Mouse (Mus musculus) thymus, postnatal 4 days (tissue): ENCODE data around the gene Ifitm6.
A peak's percentile ranks its signal among the peaks of the same experiment; 100 is the strongest.
"Not testable (repeated sequence)": the region's sequence is repeated elsewhere in the genome, so short reads cannot be mapped to it uniquely, and the experiment has no call there.

Experiments
- DNase-seq: peaks from one replicate; pipeline ENCODE4 v3.0.0; 2021

The Ifitm6 gene

DNA sequence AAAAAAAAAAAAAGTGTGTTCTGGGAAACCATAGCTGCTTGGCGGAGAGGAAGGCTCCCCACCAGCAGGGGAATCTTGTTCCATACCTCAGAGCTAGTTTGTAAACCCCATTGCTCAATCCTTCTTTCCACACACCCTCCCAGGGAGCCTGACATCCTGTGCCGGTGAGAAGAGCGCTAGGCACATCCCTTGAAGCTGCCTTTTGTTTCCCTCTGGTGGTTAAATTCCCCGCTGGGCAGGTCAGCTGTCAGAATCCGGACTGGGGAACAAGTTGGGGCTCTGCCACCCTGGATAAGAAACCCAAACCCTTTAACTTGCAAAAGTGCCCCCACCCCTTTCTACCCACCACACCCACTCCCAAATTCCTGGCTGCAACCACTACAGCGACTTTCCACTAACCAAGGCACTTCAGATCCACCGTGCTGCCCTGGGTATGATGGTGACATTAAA is 9.4 kb downstream of the Ifitm6 start:
- DNase-seq = no peak

DNA sequence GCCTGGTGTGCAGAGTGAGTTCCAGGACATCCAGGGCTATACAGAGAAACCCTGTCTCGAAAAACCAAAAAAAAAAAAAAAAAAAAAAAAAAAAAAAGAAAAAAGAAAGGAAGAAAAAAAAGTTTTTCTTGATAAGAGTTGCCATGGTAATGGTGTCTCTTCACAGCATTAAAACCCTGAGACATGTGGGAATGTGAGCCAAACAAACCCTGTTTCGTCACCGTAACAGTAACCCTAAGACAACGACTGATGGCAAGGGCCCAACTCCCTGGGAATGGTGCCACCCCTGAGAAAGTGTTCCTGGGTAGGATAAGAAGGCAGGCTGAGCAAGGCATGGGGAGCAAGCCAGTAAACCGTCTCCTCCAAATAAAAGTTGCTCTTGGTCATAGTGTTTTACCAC is 10.8 kb downstream of the Ifitm6 start:
- no peak for DNase-seq

DNA sequence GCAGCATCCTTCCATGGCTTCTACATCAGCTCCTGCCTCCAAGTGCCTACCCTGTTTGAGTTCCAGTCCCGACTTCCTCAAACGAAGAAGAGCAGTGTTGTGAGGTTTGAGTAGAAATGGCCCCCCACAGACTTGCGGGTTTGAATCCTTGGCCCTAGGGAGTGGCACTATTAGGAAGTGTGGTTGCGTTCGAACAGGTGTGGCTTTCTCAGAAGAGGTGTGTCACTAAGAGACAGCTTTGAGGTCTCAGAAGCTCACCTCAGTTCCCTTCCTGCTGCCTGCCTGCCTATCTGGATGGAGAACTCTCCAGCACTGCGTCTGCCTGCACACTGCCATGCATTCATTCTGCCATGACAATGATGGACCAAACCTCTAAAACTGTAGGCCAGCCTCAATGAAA is 11.3 kb downstream of the Ifitm6 start:
- no peak for DNase-seq

DNA sequence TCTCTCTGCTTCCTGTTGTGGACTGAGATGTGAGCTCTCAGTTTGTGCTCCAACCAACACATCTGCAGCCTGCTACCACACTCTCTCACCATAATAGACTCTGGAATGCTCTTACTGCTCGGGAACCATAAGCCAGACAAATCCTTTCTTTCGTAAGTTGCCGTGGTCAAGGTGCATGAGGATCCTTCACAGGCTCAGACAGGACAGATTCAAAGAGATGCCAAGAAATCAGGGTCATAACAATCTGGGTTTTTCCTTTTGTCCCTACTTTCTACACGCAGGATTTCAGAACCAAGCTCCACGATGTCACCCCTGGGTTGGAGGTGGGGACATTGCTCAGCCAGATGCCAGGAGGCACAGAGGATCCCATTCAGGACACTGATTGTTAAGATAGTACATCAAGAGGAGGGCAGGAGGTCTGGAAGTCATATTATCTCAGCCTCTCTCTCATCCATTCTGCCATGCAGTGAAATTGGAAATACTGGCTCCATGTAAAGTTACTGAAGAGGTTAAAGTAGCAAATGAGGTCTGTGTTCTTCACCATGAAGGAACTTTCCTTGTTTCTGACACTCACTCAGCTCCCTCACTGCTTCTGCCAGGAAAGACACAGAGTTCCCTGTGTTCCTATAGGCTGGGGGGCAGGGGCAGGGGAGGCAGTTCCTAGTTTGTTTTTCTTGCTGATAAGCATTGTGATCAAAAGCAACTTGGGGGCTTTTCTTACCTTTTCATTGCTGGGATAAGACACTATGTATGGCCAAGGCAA is 14.3 kb downstream of the Ifitm6 start:
- DNase-seq = no peak

DNA sequence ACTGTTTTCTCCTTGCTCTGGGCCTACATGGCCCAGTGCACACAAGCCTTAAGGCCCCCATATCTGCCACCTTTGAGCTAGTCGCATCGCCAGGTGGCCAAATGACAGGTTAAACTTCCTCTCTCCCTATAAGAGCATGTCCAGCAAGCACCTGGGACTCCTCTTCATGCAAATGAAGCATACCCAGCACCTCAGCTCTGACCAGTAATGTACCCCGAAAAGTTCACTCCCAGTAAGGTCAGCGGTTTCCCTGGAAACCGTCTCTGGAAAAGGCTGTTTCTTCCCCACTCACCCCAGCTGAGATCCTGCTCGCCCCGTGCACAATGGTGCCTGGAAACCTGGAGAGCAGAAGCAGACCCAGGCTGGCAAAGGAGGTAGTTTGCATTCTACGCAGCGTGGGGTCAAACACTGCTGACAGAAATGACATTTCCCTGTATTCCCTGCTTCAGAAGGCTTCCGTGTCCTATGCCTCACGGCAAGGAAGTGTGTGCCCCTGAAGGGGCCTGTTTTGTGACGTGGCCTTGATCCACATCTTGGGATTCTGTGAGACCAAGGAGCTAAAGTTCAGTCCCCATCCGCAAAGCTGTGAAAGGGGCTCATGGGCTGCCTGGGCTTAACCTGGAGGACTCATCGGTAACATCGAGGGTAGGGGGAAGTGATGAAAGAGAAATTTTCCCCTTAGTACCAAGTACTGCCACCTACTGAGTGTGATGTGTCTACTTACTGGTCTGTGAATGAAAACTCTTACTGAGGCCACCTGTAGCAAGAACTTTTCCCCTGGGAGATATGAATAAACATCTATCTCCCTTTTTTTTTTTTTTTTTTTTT is 16.6 kb downstream of the Ifitm6 start:
- DNase-seq = no peak

DNA sequence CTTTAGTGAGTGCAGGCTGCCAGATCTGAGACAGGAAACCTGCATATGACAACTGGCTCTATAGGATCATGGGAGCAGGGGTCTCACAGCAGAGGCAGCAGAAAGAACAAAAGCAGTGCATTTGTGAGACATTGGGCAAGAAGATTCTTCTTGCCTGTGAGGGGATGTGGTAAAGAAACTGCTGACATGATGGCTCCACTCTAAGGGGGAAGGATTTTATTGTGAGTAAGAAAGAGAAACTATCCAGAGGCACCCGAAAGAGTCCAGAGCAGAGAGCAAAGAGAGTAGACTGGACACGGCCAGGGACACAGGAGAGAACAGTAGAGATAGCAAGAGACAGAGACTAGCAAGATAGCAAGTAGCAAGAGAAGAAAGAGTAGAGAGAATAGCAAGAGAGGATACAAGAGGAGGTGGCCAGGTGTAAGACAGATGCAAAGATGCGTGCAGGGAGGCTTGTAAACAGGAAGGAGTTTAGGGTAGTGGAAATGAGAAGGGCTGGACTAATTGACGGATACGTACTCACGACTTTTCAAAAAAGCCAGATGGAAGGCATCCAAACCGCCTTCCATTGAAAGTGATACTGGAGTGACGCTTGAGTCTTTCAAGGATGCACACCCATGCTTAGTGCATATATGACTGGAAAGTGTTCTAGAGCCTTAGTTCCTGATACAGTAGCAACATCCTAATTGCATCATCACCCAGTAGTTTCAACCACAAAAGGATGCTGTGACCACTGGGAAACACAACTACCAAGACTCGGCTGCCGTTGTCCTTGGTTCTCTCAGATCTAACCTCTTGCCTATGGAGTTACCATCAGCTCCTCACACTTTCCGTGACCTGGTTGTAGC is 18.6 kb downstream of the Ifitm6 start:
- no peak for DNase-seq

DNA sequence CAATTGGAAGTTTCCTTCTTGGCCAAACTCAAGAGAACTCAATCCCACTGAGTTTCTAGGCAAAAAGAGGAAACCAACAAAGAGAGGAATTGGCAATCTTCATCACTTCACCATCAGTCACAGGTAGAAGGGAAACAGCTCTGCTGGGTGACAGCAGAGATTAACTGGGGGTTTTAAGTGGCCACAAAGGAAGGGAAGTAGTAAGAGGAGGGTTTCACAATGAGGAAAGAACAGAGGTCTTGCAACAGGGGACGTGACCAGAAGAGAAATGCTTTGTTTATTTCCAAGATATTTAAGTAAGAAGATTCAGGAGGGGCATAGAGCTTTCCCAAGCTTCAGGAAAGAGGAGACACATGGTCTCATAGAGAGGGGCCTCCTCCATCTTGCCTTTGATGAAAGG is 19.9 kb downstream of the Ifitm6 start:
- DNase-seq = no peak

DNA sequence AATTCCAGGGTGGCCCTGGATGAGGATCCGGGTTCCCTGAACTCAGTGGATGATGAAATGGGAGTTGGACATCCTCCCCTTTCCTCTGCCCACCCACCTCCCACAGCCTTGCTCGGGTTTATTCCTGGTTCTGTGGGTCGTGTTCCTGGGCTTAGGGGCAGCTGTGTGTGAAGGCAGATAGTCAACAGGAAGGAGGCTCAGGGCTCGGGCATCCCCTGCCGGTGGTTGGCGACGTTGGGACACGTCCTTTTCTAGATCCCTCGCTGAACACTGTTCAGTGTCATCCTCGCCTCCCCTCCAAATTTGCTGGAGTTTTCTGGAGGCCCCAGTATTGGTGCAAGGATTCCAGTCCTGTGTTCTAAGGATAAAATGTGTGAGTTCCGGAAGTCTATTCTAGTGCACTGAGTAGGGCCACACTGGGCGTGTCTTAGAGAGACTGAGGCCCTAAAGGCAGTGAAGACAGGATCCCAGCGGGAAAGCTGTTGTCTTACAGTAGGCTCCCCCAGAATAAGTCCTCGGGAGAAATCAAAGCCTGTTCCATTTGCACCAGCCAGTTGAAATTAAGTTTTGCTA is 26.5 kb downstream of the Ifitm6 start:
- peak; percentile 35 for DNase-seq

DNA sequence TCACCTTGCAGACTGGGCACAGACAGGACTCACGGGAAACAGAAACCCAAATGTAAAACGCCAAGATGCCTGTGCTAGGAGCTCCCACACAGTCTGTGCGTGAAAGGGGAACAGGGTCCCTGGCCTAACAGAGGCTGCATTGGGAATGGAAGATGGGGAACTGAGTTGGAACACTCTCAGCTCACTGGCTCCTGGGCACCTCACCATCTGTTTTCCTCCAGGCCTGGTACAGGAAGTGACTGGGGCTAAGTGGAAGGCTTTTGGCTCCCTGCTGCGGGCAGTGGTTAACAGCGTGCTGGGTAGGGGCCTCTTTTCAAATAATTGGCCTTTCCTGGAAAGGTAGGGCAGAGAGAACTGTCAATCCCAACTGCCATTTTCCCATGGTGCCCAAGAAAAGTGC is 27.1 kb downstream of the Ifitm6 start:
- DNase-seq = no peak

DNA sequence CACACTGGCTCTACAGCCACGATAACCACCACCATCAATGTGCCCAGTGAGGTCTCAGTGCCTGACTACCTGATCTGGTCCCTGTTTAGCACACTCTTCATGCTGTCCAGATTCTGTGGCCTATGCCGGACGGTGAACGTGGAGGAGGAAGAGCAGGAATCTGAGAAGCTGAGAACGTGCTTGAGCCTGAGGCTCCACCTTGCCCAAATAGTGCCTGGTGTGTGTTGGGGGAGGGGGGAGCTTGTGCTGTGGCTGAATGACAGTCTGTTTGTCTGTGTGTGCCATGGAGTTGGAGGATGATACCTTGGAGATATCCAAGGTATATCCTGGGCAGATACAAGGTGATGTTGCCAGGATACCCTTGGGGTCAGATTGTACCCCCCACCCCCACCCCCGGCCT is 27.5 kb downstream of the Ifitm6 start:
- DNase-seq = no peak

DNA sequence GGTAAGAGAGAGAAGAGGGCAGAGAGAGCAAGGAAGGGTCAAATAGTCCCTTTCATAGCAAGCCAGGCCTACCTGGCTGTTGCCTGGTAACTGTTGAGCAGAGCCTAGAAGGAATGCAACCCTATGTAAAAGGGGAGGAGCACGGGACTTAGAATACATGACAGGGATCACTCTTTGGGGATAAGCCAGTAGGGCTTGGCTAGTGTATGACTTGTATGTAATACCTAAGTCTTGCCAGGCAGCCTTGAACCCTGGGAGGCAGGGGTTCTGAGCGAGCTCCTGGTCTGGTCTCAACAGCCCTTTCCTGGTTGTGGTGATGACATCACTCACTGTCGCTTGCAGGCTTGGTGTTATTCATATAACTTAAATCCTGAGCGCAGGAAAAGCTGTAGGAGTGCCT is 28.7 kb downstream of the Ifitm6 start:
- no peak for DNase-seq

DNA sequence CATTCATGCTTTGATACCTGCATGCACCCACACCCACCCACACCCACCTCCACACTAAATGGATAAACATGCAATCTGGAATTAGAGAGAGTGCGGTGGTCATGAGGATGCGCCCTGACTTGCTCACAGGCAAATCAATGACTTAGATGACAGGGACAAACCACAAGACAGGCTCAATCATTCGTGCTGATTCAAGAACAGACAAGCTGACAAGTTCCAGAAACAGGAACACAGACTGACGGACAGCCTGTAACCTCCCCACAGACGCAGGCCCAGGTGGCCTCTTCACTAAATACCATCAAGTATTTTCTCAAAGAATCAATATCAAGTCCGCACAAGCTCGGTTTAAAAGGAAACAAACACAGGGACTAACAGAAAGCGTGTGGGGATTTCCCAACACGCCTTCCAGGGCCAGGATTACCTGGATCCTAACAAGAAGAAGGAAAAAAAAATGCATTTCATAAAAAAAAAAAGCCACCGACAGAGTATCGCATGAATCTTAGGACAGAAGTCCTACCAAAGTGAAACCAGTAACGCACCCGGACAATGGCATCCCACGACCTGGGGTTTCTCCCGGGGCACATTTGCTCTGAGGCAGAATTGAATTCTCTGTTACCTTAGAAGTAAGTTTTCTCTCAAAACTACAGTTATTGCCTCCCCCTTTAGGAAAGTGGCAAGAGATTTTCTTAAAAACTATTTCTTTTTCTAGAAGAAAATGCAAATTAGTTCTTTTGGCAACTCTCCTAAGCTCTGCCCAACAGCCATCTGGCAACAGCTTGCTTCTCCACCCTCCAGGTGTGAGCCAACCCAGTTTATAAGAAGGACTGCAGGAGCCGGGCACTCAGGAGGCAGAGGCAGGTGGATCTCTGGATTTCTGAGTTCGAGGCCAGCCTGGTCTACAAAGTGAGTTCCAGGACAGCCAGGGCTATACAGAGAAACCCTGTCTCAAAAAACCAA is 30.3 kb downstream of the Ifitm6 start:
- no peak for DNase-seq

DNA sequence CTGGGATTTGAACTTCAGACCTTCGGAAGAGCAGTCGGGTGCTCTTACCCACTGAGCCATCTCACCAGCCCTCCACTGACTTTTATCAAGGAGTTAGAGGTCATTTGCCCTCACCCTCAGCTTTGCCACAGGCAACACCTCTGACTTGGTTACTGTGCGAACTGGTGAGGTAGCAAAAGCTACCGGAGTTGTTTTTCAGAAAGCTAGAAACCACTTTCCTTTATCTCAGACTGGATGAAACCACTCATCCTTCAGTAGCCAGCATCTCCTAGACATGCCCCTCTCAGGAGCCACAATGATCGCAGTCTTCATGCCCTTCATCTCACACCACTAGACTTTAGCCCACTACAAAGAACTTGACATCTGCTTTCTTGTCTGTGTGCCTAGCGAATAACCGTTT is 34.8 kb downstream of the Ifitm6 start:
- DNase-seq = no peak

DNA sequence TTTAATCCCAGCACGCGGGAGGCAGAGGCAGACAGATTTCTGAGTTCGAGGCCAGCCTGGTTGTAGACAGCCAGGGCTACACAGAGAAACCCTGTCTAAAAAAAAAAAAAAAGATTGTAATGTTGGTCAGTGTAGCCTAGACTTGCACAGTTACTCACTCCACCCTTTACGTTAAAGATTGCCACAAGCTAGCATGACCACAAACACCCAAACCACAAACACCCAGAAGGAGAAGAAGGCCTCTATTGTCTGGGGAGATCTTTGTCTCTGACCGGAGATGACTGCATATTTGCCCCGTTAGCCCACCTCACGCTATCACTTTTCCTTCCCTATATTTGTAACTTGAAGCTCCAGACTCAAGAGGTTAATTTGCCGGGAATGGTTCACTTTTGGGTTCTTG is 36.0 kb downstream of the Ifitm6 start:
- no peak for DNase-seq

DNA sequence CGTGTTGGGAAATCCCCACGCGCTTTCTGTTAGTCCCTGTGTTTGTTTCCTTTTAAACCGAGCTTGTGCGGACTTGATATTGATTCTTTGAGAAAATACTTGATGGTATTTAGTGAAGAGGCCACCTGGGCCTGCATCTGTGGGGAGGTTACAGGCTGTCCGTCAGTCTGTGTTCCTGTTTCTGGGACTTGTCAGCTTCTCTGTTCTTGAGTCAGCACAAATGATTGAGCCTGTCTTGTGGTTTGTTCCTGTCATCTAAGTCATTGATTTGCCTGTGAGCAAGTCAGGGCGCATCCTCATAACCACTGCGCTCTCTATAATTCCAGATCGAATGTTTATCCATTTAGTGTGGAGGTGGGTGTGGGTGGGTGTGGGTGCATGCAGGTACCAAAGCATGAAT is 41.0 kb downstream of the Ifitm6 start:
- not testable (repeated sequence) for DNase-seq

DNA sequence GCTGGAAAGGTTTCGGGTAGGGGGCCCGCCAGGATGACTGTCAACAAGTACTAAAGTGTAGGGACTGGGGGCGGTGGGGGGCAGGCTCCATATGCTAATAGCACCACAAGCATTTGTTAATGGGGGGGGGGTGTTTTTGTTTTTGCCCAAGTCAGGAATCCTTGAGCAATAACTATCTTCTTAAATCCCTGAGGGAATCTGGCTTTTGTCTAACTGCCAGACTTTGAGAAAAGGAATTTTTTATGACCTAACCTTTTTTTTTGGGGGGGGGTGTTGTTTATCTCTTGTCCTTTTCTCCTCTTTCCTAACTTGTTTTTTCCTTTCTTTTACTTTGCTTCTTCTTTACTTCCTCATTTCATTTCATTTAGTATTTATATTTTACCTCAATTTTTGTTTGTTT is 42.3 kb downstream of the Ifitm6 start:
- DNase-seq = no peak

DNA sequence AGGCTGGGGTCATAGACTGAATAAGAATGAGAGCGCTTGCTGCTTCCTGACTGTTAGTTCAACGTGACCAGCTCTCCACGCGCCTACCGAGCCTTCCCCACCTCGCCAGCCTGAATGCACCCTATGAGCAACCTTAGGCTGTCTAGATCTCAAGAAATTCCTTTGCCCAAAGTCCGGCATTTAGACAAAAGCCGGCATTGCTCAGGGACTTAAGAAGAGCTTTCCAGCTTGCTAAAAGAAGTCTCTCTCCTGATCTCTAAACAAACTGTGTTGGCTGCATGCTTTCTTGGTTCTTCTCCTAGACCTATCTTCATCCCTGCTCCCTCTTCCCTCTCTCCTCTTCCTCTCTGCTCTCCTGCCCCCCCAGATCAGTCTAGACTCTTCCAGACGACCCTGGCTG is 42.8 kb downstream of the Ifitm6 start:
- DNase-seq = no peak

DNA sequence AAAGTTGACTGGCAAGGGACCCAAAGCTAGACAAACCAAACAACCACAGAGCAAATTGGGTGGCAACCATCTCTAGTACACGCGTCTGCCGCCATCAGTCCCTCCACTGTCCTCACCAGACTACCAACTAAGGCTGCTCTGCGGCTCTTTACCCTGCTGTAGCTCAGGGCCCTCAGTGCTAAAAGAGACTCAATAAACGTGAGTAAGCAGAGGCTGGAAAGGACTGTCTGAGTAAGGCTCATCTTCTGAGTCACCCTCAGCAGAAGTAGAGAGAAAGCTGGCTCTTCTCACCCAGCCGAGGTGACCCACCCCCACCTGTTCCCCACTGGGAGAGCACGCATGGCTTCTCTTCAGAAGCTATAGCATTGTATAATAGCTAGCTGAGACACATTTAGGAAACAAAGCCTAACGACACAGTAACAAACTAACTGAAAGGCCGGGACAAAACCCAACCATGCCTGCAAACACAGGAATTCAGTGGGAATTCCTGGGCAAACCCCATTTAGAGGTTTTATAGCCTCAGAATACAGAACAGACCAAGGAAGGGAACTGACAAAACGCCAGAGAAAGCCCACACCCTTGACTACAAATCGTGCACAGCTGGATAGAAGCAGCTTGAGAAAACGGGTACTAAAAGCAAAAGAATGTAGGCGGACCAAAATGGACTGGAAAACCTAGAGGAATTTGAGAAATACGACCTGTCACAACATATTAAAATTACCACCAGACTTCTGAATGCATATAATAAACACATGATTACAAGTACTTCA is 44.1 kb downstream of the Ifitm6 start:
- no peak for DNase-seq

DNA sequence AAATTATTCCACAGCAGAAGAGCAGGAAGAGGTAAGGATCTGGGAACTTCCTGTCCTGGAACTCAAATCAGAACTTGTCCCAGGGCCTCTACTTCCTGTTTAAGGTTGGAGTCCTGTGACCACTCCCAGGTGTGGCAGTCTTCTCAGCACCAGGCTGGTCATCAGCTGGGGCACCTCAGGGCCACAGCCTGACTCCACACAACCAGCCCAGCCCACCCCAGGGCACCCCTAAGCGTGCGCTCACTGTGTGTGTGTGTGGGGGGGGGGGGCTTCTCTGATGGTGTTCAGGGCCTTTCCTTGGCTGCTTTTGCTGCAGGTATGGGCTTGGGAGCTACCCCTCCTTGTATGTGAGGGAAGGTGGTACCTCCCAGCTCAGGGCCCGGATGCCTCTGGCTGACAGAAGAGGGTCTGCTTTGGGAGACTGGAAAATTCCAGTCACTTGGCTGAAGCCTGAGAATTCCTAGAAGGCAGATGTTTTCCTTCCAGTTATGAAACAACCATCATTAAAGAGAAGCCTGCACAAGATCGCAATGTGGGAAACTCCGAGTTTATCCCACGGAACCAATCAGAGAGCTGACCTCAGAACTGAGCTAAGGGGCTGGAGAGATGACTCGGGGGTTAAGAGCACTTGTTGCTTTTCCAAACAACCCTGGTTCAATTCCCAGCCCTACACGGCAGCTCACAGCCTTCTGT is 46.1 kb downstream of the Ifitm6 start:
- DNase-seq = no peak

DNA sequence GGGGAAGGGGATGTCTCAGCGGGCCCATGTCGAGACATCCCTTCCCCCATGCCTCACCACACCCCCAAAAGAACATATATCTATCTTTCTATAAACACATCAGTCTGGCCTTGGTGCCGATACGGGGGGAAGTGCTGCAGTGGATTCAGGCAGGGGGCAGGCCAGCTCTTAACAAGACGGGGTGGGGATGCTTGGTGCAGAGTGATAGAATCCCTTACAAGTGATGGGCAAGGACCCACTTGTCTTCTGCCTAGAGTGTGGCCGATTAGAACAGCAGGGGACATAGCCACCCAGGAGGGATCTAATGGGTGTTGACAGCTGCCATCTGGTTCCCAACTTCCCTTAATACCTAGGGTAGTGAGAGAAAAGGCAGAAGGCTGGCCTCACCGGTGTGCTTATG is 46.8 kb downstream of the Ifitm6 start:
- no peak for DNase-seq
